Mouse (Mus musculus) heart, embryonic 11.5 days (tissue): ENCODE data around the gene Krtdap. TPM values are rescaled to one million over a fixed set of nuclear protein-coding genes. Genes with fewer than 3 reads are reported as not detected.
"Not testable (repeated sequence)": the region's sequence is repeated elsewhere in the genome, so short reads cannot be mapped to it uniquely, and the experiment has no call there.

Source experiments
- ATAC-seq: fragments of 200-750 bp; cut with Nextera tagmentation; replicated peaks from 2 replicates; pipeline ENCODE4 v1.8.0; 2017; ENCODE audit warnings: moderate library complexity; ENCODE audit not compliant: insufficient number of reproducible peaks, low FRiP score, low TSS enrichment
- H3K27ac ChIP-seq: fragments of 300-500 bp; sonication (generic); 2 replicates; pipeline ENCODE4 v1.5.1; 2014; ENCODE audit warnings: mild to moderate bottlenecking, low read depth, low read length
- H3K27me3 ChIP-seq: fragments of 300-500 bp; sonication (generic); 2 replicates; pipeline ENCODE4 v1.6.1; 2014; ENCODE audit warnings: mild to moderate bottlenecking, low read length, mixed read lengths; ENCODE audit not compliant: control insufficient read depth, insufficient read depth
- H3K36me3 ChIP-seq: fragments of 300-500 bp; sonication (generic); 2 replicates; pipeline ENCODE4 v1.6.1; 2014; ENCODE audit warnings: mild to moderate bottlenecking, low read length, moderate library complexity, mixed read lengths; ENCODE audit not compliant: control insufficient read depth, insufficient read depth
- H3K4me1 ChIP-seq: fragments of 300-500 bp; sonication (generic); 2 replicates; pipeline ENCODE4 v1.6.1; 2014; ENCODE audit warnings: low read length; ENCODE audit not compliant: control insufficient read depth, insufficient read depth
- H3K4me2 ChIP-seq: fragments of 300-500 bp; sonication (generic); 2 replicates; pipeline ENCODE4 v1.6.1; 2014; ENCODE audit warnings: mild to moderate bottlenecking, moderate library complexity
- H3K4me3 ChIP-seq: fragments of 300-500 bp; sonication (generic); 2 replicates; pipeline ENCODE4 v1.5.1; 2014; ENCODE audit warnings: low read depth, low read length
- H3K9ac ChIP-seq: fragments of 300-500 bp; sonication (generic); 2 replicates; pipeline ENCODE4 v1.6.1; 2014; ENCODE audit warnings: mild to moderate bottlenecking, low read depth, low read length, moderate library complexity
- H3K9me3 ChIP-seq: fragments of 300-500 bp; sonication (generic); replicated peaks from 2 replicates; pipeline ENCODE4 v1.6.1; 2016; ENCODE audit warnings: low read length; ENCODE audit not compliant: control insufficient read depth
- WGBS: fragments of 180-500 bp; shearing (Covaris S2); extraction: QIAGEN DNeasy Blood & Tissue Kit; methylation state at CpG from one replicate; pipeline ENCODE4 v1.1.7; 2014; ENCODE audit not compliant: insufficient replicate concordance; 5-methylcytosine and 5-hydroxymethylcytosine counted together
- polyA plus RNA-seq: library from polyadenylated mRNA; unstranded; fragments of >200 nt; fragmentation: Nextera tagmentation; extraction: Ambion mirVana; gene quantifications from 2 replicates; pipeline ENCODE4 v1.2.1, GENCODE M21; 2014

Gene Krtdap
- polyA plus RNA-seq = not detected in 2 replicates

- Histone ChIP-seq H3K27me3 (peaks cover 6% of the 10 kb centered on the region), H3K4me2 (no peak within 1 kb of the TSS), H3K27ac (no peak within 1 kb of the TSS), H3K9me3 (no peaks in the 10 kb centered on the region), H3K4me1 (no peaks in the 10 kb centered on the region), H3K36me3 (no peaks in the 10 kb centered on the region), H3K4me3 (no peak within 1 kb of the TSS), H3K9ac (no peak within 1 kb of the TSS)
- ATAC-seq = no peak
- WGBS = 38% methylated on average over 15 of the region's 15 CpGs
Measured at GRCm38 (mm10) chr7:30787377-30788022, at the start of gene Krtdap. TSS of gene Krtdap (plus strand) at chr7:30787896.

DNA sequence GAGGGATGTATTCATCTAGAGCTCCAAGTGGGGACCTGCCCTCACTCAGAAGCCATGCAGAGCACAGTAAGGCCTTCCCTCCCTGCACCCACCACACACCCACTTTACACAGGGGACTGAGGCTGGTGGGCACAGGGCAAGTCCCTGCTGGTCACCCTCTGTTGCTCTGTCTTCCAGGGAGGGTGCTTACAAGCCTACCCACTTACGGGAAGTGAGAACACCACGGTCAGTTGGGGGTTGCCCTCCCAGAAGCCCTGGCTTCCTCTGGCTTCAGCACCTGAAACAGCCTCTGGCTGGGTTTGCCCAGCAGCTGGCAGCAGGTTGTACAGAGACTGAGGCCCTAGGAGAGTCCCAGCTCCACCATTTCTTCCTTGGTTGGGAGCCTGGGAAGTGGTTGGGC lies 45.1 kb upstream of the Krtdap start:
- not testable (repeated sequence) for H3K27ac ChIP-seq, H3K4me1 ChIP-seq, H3K36me3 ChIP-seq, H3K9me3 ChIP-seq, H3K4me2 ChIP-seq, H3K4me3 ChIP-seq, ATAC-seq, H3K27me3 ChIP-seq, H3K9ac ChIP-seq
- WGBS = 88% methylated on average over 2 of the region's 2 CpGs

- no CpG with 5 or more reads among the region's 4 CpGs for WGBS
- not testable (repeated sequence) for H3K27ac ChIP-seq, H3K4me2 ChIP-seq, H3K9ac ChIP-seq, H3K4me3 ChIP-seq, H3K36me3 ChIP-seq, H3K9me3 ChIP-seq, H3K4me1 ChIP-seq, H3K27me3 ChIP-seq, ATAC-seq
Measured at GRCm38 (mm10) chr7:30743617-30744016, 44.1 kb upstream of the Krtdap start, which contains the start of gene Gapdhs. TSS of gene Gapdhs (minus strand) at chr7:30743681.

DNA sequence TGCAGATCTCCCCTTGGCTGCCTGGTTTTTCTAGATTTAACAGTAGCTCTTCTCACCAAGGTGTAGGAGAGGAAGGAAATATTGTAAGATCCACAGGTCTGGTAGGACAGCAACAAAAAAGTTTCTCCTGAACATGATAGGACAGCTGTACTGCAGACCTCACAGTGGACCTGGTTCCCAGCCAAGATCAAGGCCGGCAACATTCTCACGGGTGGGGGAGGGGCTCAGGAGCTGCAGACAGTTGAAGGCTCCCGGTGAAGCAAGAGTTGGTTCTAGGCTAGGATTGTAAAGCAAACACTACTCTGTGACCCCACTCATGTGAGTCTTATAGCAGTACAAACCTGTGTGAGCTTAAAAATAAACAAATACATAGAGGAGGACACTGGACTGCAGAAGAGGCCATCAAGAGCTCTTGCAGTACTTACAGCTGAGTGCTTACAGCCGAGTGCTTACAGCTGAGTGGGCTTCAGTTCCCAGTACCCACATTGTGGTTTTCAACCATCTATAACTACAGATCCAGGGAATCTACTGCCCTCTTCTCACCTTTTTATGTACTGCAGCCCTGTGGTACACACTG lies 43.6 kb upstream of the Krtdap start:
- Histone ChIP-seq H3K9ac (no peak overlapping the region), H3K27me3 (no peaks in the 10 kb centered on the region), H3K4me1 (peaks cover 6% of the 10 kb centered on the region; the same call in 1 of the 2 replicates), H3K9me3 (no peaks in the 10 kb centered on the region), H3K4me3 (no peak overlapping the region), H3K36me3 (no peaks in the 10 kb centered on the region), H3K4me2 (no peak overlapping the region), H3K27ac (no peak overlapping the region)
- WGBS = 35% methylated on average over 4 of the region's 4 CpGs
- no peak for ATAC-seq

DNA sequence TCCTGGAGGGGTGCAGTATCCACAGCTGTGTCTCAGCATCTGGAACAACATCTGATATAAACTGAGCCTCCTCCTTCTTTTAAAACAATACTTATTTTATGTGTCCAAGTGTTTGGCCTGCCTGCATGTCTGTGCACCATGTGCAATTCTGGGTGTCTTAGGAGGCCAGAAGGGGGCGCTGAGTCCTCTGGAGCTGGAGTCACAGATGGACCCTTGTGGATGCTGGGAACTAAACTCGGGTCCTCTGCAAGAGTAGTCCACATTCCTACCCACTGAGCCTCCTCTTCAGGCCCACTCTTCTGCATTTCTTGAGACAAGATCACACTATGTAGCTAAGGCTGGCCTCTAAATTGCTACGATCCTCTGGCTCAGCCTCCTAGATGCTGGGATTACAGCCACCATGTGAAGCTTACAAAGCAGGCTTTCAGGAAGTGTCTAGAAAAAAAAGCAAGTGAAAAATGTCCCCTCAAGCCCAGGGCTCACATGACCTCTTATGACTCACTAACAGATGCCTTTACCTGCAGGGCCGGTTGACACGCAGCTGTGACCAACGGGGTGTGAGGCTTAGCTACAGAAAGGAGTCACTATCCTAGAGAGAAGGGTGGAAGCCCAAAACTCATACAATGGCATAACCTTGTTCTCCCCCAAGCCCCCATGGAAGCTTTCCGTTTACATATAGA lies 40.0 kb upstream of the Krtdap start:
- no peaks in the 10 kb centered on the region for H3K36me3 ChIP-seq
- 80% methylated on average over 7 of the region's 7 CpGs for WGBS

DNA sequence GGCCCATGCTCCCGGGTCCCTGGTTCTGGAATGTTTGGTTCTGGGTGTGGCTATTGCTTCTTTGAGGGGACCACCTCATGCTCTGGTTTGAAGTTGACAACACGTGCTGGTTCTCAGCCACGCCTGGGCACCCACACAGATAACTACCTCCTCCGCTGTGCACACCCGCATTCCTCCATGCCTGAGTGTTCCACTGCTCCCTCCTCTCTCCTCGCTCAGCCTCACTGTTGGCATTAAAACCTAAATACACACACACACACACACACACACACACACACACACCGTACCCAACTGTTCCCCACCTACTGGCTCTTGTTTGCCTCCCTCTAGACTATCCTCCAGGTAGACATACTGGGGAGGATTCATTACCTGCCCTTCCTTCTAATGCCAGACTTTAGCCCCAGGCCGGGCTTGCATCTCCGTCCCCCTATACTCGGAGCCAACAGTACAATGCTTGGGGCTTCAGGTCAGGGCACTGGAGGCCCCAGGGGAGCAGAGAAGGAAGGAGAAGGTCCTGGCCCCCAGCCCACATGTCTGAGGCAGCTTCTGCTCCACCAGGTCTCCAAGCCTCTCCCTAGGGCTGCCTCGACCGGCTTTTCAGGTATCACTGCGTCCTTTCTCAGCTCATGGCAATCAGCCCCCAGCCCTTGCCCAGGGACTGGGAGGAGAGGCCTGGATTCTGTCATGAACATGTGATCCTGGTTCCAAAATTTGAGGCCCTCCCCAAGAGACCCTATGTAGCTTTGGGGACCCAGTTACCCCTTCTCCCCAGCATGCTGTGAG lies 37.7 kb upstream of the Krtdap start:
- ATAC-seq = no peak
- Histone ChIP-seq H3K27ac (no peak overlapping the region), H3K9ac (no peak overlapping the region), H3K9me3 (peaks cover 3% of the 10 kb centered on the region), H3K4me1 (no peaks in the 10 kb centered on the region), H3K4me2 (no peak overlapping the region), H3K27me3 (no peaks in the 10 kb centered on the region), H3K4me3 (no peak overlapping the region), H3K36me3 (peaks cover under 1% of the 10 kb centered on the region; the same call in 1 of the 2 replicates)
- WGBS = 72% methylated on average over 13 of the region's 13 CpGs

More for the DNA sequence above, 40.0 kb upstream of the Krtdap start:
- H3K27me3 ChIP-seq = no peaks in the 10 kb centered on the region
- no peak for ATAC-seq
- H3K9ac ChIP-seq = no peak overlapping the region
- no peaks in the 10 kb centered on the region for H3K9me3 ChIP-seq
- no peak overlapping the region for H3K4me2 ChIP-seq
- peaks cover 6% of the 10 kb centered on the region; the same call in 1 of the 2 replicates for H3K4me1 ChIP-seq
- H3K4me3 ChIP-seq = no peak overlapping the region
- no peak overlapping the region for H3K27ac ChIP-seq

DNA sequence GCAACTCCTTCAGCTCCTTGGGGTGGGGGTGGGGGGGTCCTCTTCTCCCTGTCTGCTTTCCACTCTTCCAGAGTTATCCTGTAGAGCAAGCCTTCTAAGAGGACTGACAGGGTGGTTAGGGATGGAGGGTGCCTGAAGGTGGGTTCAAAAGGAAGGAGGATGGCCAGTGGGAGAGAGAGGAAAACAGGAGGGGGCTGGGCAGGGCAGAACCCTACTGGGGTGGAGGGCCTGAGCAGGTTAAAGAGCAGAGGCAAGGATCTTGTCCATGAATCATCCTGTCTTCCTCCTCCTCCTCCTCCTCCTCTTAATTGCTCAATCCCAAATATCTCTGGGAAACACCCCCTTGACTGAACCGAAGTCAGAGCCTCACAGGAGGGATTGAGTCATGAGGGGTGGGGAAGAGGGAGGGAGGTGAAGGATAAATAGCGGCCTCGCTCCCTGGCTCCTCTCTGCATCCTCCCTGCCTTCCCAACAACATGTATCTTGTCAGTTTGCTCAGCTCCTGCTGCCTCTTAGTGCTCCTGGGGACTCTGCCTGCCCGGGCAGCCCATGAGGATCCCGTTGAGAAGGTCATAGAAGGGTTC lies 36.5 kb upstream of the Krtdap start, which contains the start of gene Sbsn:
Sbsn (plus strand) TSS at position 386 of the 584 bp plus-strand sequence.
- no peak within 1 kb of the TSS for H3K4me2 ChIP-seq
- no peak within 1 kb of the TSS for H3K4me3 ChIP-seq
- ATAC-seq = no peak
- H3K27ac ChIP-seq = no peak within 1 kb of the TSS
- peaks cover 2% of the 10 kb centered on the region; the same call in 1 of the 2 replicates for H3K36me3 ChIP-seq
- H3K9ac ChIP-seq = no peak within 1 kb of the TSS
- no peaks in the 10 kb centered on the region for H3K27me3 ChIP-seq
- WGBS = 48% methylated on average over 5 of the region's 5 CpGs
- peaks cover 5% of the 10 kb centered on the region for H3K9me3 ChIP-seq
- H3K4me1 ChIP-seq = no peaks in the 10 kb centered on the region

- no peak overlapping the region for H3K4me2 ChIP-seq
- no peak overlapping the region for H3K4me3 ChIP-seq
- no peaks in the 10 kb centered on the region for H3K27me3 ChIP-seq
- ATAC-seq = no peak
- H3K9ac ChIP-seq = no peak overlapping the region
- H3K36me3 ChIP-seq = peaks cover 2% of the 10 kb centered on the region; the same call in 1 of the 2 replicates
- WGBS = 73% methylated on average over 3 of the region's 3 CpGs
- no peak overlapping the region for H3K27ac ChIP-seq
- peaks cover 5% of the 10 kb centered on the region for H3K9me3 ChIP-seq
- H3K4me1 ChIP-seq = peaks cover 6% of the 10 kb centered on the region; the same call in 1 of the 2 replicates
Measured at GRCm38 (mm10) chr7:30757001-30757400, 30.7 kb upstream of the Krtdap start.
